In genomic region chr16:93797021-93797840, GRCm38 (mm10) we compare ENCODE assay signal across 9 mouse cellular contexts. TPM values are rescaled to one million over a fixed set of nuclear protein-coding genes. Genes with fewer than 3 reads are reported as not detected.
DNase-seq lines count a peak whose midpoint lies in the region; ATAC-seq and TF ChIP-seq lines count a peak whose summit lies in the region.
"Had no signal": no experiment of that assay in that cellular context is flagged by ENCODE, and none has a peak within 500 bp of the region (broad histone marks: within the 10 kb centered on the region; RNA-seq: fewer than 3 reads in every experiment).

No protein-coding gene starts in this region.

- ATAC-seq in lung, embryonic 16.5 days (ENCODE audit: low read depth): peak; percentile 87
- peak; percentile 51; the same call in 1 of the 2 replicates for ATAC-seq in embryonic facial prominence, embryonic 14.5 days (ENCODE audit: low read depth)
- no peak for ATAC-seq in neural tube, embryonic 15.5 days (ENCODE audit: low FRiP score)

- no peak for TF ChIP-seq CTCF in small intestine, adult 2 months (IDR thresholded peaks at IDR 0.05; ENCODE audit: extremely low read depth, insufficient read length, insufficient replicate concordance, low read depth, low read length)

- no peak overlapping the region; the same call in 1 of the 2 replicates for H3K4me2 ChIP-seq in lung, embryonic 16.5 days (ENCODE audit: low read depth, low read length)
- no peak overlapping the region for H3K4me2 ChIP-seq in embryonic facial prominence, embryonic 14.5 days (ENCODE audit: low read depth, low read length)
- no peak overlapping the region for H3K4me2 ChIP-seq in neural tube, embryonic 15.5 days

- intact Hi-C loops in gastrocnemius, postnatal 36 days (cut with DNase I): no loop called here

- H3K4me1 ChIP-seq in lung, embryonic 16.5 days (replicated peaks; ENCODE audit: control insufficient read depth, insufficient read depth, low read length): peaks cover 15% of the 10 kb centered on the region
- peaks cover 17% of the 10 kb centered on the region for H3K4me1 ChIP-seq in embryonic facial prominence, embryonic 14.5 days (ENCODE audit: control insufficient read depth, insufficient read depth, low read length)
- peaks cover 17% of the 10 kb centered on the region; the same call in 1 of the 2 replicates for H3K4me1 ChIP-seq in small intestine, adult 2 months (ENCODE audit: control insufficient read depth, insufficient read depth, insufficient read length, low read length)
- H3K4me1 ChIP-seq in neural tube, embryonic 15.5 days: no peaks in the 10 kb centered on the region

- H3K4me3 ChIP-seq in lung, embryonic 16.5 days (ENCODE audit: low read length): no peak overlapping the region
- no peak overlapping the region for H3K4me3 ChIP-seq in embryonic facial prominence, embryonic 14.5 days (ENCODE audit: low read depth, low read length)
- H3K4me3 ChIP-seq in small intestine, adult 2 months (ENCODE audit: low read depth, low read length): no peak overlapping the region
- no peak overlapping the region for H3K4me3 ChIP-seq in neural tube, embryonic 15.5 days (replicated peaks)

- peak overlapping the region; percentile 71 for H3K27ac ChIP-seq in lung, embryonic 16.5 days (ENCODE audit: low read length)
- H3K27ac ChIP-seq in embryonic facial prominence, embryonic 14.5 days (replicated peaks; ENCODE audit: low read depth, low read length): 0 out of 2 replicates have a peak overlapping the region, but pooled peaks have one; percentile 6
- H3K27ac ChIP-seq in small intestine, adult 2 months (ENCODE audit: insufficient read depth, low read depth, low read length): peak overlapping the region; percentile 6; the same call in 1 of the 2 replicates
- H3K27ac ChIP-seq in neural tube, embryonic 15.5 days (replicated peaks): no peak overlapping the region

- no peaks in the 10 kb centered on the region for H3K9me3 ChIP-seq in lung, embryonic 16.5 days (ENCODE audit: control insufficient read depth, low read length)
- no peaks in the 10 kb centered on the region for H3K9me3 ChIP-seq in embryonic facial prominence, embryonic 14.5 days (ENCODE audit: control insufficient read depth, low read length)
- H3K9me3 ChIP-seq in neural tube, embryonic 15.5 days (replicated peaks): no peaks in the 10 kb centered on the region

- H3K27me3 ChIP-seq in lung, embryonic 16.5 days (ENCODE audit: control insufficient read depth, insufficient read depth, low read depth, low read length): no peaks in the 10 kb centered on the region
- H3K27me3 ChIP-seq in embryonic facial prominence, embryonic 14.5 days (replicated peaks; ENCODE audit: control insufficient read depth, insufficient read depth, low read length): no peaks in the 10 kb centered on the region
- H3K27me3 ChIP-seq in small intestine, adult 2 months (ENCODE audit: control insufficient read depth, insufficient read depth, low read length): no peaks in the 10 kb centered on the region
- H3K27me3 ChIP-seq in neural tube, embryonic 15.5 days (replicated peaks): no peaks in the 10 kb centered on the region

- no peak for TF ChIP-seq POLR2A in small intestine, adult 2 months (IDR thresholded peaks at IDR 0.05; ENCODE audit: low read depth, low read length)

- peak; percentile 59 for DNase-seq in gastrocnemius, postnatal 10 days
- no peak for DNase-seq in gastrocnemius, postnatal 36 days
- no peak for DNase-seq in lung, postnatal 36 days
- peak; percentile 67 for DNase-seq in embryonic facial prominence, embryonic 14.5 days (ENCODE audit: low spot score)
- no peak for DNase-seq in testis, postnatal 14 days (ENCODE audit: low spot score)
- DNase-seq: midbrain, embryonic 14.5 days had no signal

- no peak overlapping the region for H3K9ac ChIP-seq in lung, embryonic 16.5 days (ENCODE audit: low read length)
- H3K9ac ChIP-seq in embryonic facial prominence, embryonic 14.5 days (ENCODE audit: low read depth, low read length): no peak overlapping the region
- H3K9ac ChIP-seq in neural tube, embryonic 15.5 days (replicated peaks): no peak overlapping the region

- peaks cover 5% of the 10 kb centered on the region for H3K36me3 ChIP-seq in lung, embryonic 16.5 days (ENCODE audit: control insufficient read depth, insufficient read depth, low read length)
- H3K36me3 ChIP-seq in embryonic facial prominence, embryonic 14.5 days (ENCODE audit: control insufficient read depth, insufficient read depth, low read length): no peaks in the 10 kb centered on the region
- H3K36me3 ChIP-seq in small intestine, adult 2 months (ENCODE audit: control insufficient read depth, insufficient read depth, low read length): peaks cover 30% of the 10 kb centered on the region
- H3K36me3 ChIP-seq in neural tube, embryonic 15.5 days: peaks cover 47% of the 10 kb centered on the region

- WGBS in lung, embryonic 16.5 days: 53% methylated on average over 12 of the region's 12 CpGs
- 72% methylated on average over 12 of the region's 12 CpGs for WGBS in embryonic facial prominence, embryonic 14.5 days
- 64% methylated on average over 12 of the region's 12 CpGs for WGBS in small intestine, adult 2 months
- WGBS in neural tube, embryonic 15.5 days: 82% methylated on average over 12 of the region's 12 CpGs

RNA-seq across cellular contexts. Expression of gene Morc3, which starts 34.7 kb away (rescaled TPM):
- 10 to 100 TPM; 24.5 to 32.8 TPM for total RNA-seq in gastrocnemius, postnatal 10 days (2021)
- total RNA-seq in gastrocnemius, postnatal 36 days (2021): 10 to 100 TPM in 1 of 2 experiments, 1 to 10 TPM in 1; 7.7 to 10.3 TPM
- polyA plus RNA-seq in lung, embryonic 16.5 days (2015; fragmentation: Nextera tagmentation; extraction: Ambion mirVana): 34.8 and 35.5 TPM in 2 replicates
- polyA plus RNA-seq in embryonic facial prominence, embryonic 14.5 days (2014; fragmentation: Nextera tagmentation; extraction: Ambion mirVana): 31.1 and 32.1 TPM in 2 replicates
- polyA plus RNA-seq in small intestine, adult 2 months (2012; rRNA removed): 1.8 and 2.7 TPM in 2 replicates
- polyA plus RNA-seq in neural tube, embryonic 15.5 days (2015; fragmentation: Nextera tagmentation; extraction: Ambion mirVana): 31.9 and 32.1 TPM in 2 replicates

Comparison
In these comparisons a context has a peak if more than half of its experiments do, and no peak if none do; other contexts are left out.
1. DNase-seq: peak in gastrocnemius, postnatal 10 days (single experiment) and embryonic facial prominence, embryonic 14.5 days (single experiment); none in gastrocnemius, postnatal 36 days (0 of 2), lung, postnatal 36 days (single experiment) and testis, postnatal 14 days (single experiment).